Mouse (Mus musculus) ES-E14 (cell line): ENCODE data around the gene Tnni3. TPM values are rescaled to one million over a fixed set of nuclear protein-coding genes. Genes with fewer than 3 reads are reported as not detected.

Experiments used
- DNase-seq: peaks from one replicate; pipeline ENCODE4 v3.0.0-alpha.2; 2013; ENCODE audit warnings: low read depth, low spot score
- H3K27ac ChIP-seq: 2 replicates; pipeline ENCODE4 v1.5.1; 2012; ENCODE audit warnings: low read depth, mild to moderate bottlenecking, low read length, moderate library complexity, mixed read lengths; ENCODE audit not compliant: poor library complexity, insufficient read depth, severe bottlenecking
- H3K36me3 ChIP-seq: 2 replicates; pipeline ENCODE4 v1.6.1; 2012; ENCODE audit warnings: mild to moderate bottlenecking, low read length, moderate library complexity, mixed read lengths; ENCODE audit not compliant: control insufficient read depth, poor library complexity, insufficient read depth, severe bottlenecking
- H3K4me1 ChIP-seq, 2 experiments: fragments of 150-350 bp in 1 of 2; sonication (generic) in 1 of 2; 2 replicates each; pipeline ENCODE4 v1.6.1; 2012; ENCODE audit warnings: low read length in 2 of 2, mild to moderate bottlenecking in 1 of 2, mixed read lengths in 1 of 2; ENCODE audit not compliant: control insufficient read depth in 2 of 2, insufficient read depth in 2 of 2, poor library complexity in 1 of 2
- H3K4me3 ChIP-seq, 2 experiments: fragments of 150-350 bp in 1 of 2; sonication (generic) in 1 of 2; 2 replicates each; pipeline ENCODE4 v1.5.1; 2012; ENCODE audit warnings: low read length in 2 of 2, low read depth in 1 of 2, mild to moderate bottlenecking in 1 of 2, mixed read lengths in 1 of 2; ENCODE audit not compliant: insufficient read depth in 1 of 2, poor library complexity in 1 of 2, severe bottlenecking in 1 of 2
- H3K9ac ChIP-seq: 2 replicates; pipeline ENCODE4 v1.6.1; 2012; ENCODE audit warnings: low read depth, mild to moderate bottlenecking, low read length, mixed read lengths; ENCODE audit not compliant: poor library complexity, insufficient read depth, severe bottlenecking
- H3K9me3 ChIP-seq: fragments of 150-350 bp; sonication (generic); 2 replicates; pipeline ENCODE4 v1.6.1; 2012; ENCODE audit warnings: low read depth, mild to moderate bottlenecking, low read length; ENCODE audit not compliant: control insufficient read depth, insufficient read depth
- CHD2 ChIP-seq: IDR thresholded peaks from 2 replicates; pipeline ENCODE4 v1.6.1; 2014; ENCODE audit warnings: mild to moderate bottlenecking, low read depth, low read length, inconsistent platforms
- HCFC1 ChIP-seq: IDR thresholded peaks from 2 replicates; pipeline ENCODE4 v1.6.1; 2012; ENCODE audit warnings: low read length, inconsistent platforms, borderline replicate concordance; ENCODE audit not compliant: insufficient read depth
- MAFK ChIP-seq: IDR thresholded peaks from 2 replicates; pipeline ENCODE4 v1.6.1; 2014; ENCODE audit warnings: mild to moderate bottlenecking, low read depth, low read length, inconsistent platforms; ENCODE audit not compliant: insufficient read depth
- ZC3H11A ChIP-seq: IDR thresholded peaks from 2 replicates; pipeline ENCODE4 v1.6.1; 2012; ENCODE audit warnings: low read depth, mild to moderate bottlenecking, inconsistent platforms, low read length, borderline replicate concordance
- ZNF384 ChIP-seq: IDR thresholded peaks from 2 replicates; pipeline ENCODE4 v1.6.1; 2012; ENCODE audit warnings: low read depth, low read length, inconsistent platforms
- in situ Hi-C, 2 experiments: fragments of 600-800 bp; cut with MboI; formaldehyde crosslinking; loops; one replicate each; pipeline ENCODE4 v1.15.1; 2025; ENCODE audit warnings: low sequenced_read_pairs in 2 of 2, inconsistent platforms in 1 of 2; ENCODE audit not compliant: unreplicated experiment in 2 of 2
- total RNA-seq: library from RNA; depleted of rRNA; stranded (reverse); fragments of 300-350 nt; gene quantifications from 2 replicates; pipeline ENCODE4 v1.2.3, GENCODE M21; 2012

Gene Tnni3
- total RNA-seq, 1 experiment: 7.8 TPM

DNA sequence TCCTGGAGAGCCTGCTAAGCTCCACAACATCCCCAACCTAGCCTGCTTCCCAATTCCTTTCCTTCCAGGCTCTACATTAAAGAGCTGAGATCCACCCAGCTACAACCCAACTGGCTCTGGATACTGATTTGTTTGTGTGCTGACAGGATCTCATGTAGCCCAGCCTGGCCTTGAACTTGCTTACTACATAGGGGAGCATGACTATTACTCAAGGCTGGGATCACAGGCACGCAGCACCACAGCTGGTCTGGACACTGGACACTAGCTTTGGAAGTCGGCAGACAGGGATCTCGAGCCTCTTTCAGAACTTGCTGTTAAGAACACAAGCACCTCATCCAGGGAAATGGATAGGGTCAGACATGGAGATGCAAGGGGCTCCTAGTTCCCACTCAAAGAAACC, 27.6 kb downstream of the Tnni3 start:
- no peak for TF ChIP-seq MAFK
- TF ChIP-seq HCFC1: no peak
- TF ChIP-seq CHD2: no peak
- TF ChIP-seq ZNF384: no peak
- no peak for TF ChIP-seq ZC3H11A
- Histone ChIP-seq H3K4me1 (no peaks in the 10 kb centered on the region; a peak in 1 of 4 replicates), H3K27ac (no peak overlapping the region), H3K36me3 (peaks cover 9% of the 10 kb centered on the region), H3K9me3 (no peaks in the 10 kb centered on the region), H3K9ac (no peak overlapping the region), H3K4me3 (no peak overlapping the region)
- DNase-seq: no peak
- in situ Hi-C loops: no loop called here

DNA sequence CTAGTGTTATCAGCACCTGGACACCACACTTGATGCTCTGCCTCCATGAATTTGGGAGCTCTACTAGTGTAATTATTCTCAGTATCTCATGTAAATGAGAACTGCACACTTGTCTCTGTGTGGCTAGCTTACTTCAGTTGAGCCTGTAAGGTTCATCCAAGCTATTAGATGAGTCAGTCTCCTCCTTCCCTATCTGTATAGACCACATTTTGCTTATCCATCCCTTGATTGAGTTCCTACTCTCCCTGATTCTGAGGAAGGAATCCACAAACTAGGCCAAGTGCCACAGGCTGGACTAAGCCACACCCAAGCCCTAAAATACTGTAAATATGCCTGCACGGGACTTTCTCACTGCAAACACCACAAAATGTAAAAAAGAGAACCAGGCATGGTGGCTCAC, 30.0 kb downstream of the Tnni3 start:
- Histone ChIP-seq H3K36me3 (peaks cover 15% of the 10 kb centered on the region), H3K9me3 (no peaks in the 10 kb centered on the region), H3K4me3 (no peak overlapping the region), H3K9ac (no peak overlapping the region), H3K4me1 (no peaks in the 10 kb centered on the region), H3K27ac (no peak overlapping the region)
- no peak for TF ChIP-seq MAFK
- no peak for TF ChIP-seq HCFC1
- TF ChIP-seq ZC3H11A: no peak
- no peak for TF ChIP-seq ZNF384
- no peak for TF ChIP-seq CHD2
- DNase-seq: no peak
- in situ Hi-C loops: no loop called here

DNA sequence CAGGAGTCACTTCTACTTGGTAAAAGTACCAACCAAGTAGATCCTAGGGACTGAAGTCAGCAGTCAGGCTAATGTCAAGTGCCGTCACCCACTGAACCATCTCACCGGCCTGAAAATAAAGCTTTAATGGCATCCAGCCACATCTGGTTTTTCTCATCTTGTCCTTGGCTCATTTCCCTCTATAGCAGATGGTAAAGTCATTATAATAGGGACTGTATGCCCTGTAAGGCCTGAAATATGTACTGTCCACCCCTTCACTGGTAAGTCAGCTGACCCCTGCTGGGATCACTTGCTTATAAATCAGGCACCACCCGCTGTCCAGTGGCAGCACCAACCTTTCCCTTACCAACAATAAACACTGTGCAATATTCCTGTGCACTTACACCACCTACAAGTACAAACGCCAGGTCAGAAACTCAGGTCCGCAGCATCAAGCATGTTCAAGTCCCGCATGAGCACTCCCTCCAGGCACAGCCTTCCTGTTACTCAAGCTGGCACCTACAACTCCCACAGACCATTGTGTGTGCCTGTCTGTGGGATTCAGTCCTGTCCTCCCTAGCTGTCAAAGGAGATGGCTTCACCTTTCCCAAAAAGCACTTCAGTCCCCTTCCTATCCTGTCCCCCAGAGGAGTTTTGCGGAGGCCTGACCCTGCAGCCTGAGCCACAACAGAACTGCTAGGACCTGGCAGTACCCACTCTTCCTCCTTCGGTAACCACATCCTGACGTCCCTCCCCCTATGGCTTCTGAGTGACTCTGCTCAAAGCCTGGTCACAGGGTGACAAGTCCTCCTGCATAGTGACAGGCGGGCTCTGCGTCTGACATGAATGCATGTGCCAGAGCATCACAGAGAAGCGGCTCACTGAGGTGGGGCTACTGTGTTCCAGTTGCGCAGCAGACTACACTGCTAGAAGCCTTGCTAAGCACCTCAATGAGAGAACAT, 31.5 kb downstream of the Tnni3 start:
- Histone ChIP-seq H3K4me3 (no peak overlapping the region), H3K9ac (no peak overlapping the region), H3K27ac (no peak overlapping the region), H3K9me3 (no peaks in the 10 kb centered on the region), H3K36me3 (peaks cover 17% of the 10 kb centered on the region), H3K4me1 (no peaks in the 10 kb centered on the region)
- no peak for DNase-seq
- TF ChIP-seq ZNF384 (no peak), CHD2 (no peak), ZC3H11A (no peak), MAFK (no peak), HCFC1 (no peak)
- in situ Hi-C loops: no loop called here

DNA sequence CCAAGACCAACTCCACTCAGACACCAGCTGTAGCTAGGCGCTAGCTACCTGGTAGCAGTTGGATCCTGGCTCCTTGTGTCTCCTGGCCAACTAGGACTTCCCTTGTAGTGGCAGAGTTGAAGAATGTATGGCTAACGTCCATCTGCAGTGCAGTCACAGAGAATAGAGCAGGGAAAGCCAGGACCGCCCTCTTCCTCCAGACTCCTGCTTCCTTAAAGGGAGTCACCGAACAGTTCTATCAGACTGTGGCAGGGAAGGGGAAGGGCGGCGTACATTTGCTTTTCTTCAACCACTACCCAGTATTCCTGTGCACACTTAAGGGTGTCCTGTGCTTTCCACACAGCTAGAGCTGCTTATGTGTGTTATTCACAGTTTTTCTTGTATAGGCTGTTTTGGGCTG, 32.7 kb downstream of the Tnni3 start:
- TF ChIP-seq MAFK: no peak
- no peak for TF ChIP-seq ZC3H11A
- no peak for TF ChIP-seq ZNF384
- TF ChIP-seq CHD2: no peak
- no peak for TF ChIP-seq HCFC1
- Histone ChIP-seq H3K9me3 (no peaks in the 10 kb centered on the region), H3K9ac (no peak overlapping the region), H3K27ac (no peak overlapping the region), H3K36me3 (peaks cover 14% of the 10 kb centered on the region; the same call in 1 of the 2 replicates), H3K4me3 (no peak overlapping the region), H3K4me1 (no peaks in the 10 kb centered on the region)
- in situ Hi-C loops: no loop called here
- no peak for DNase-seq
